Mouse (Mus musculus) E14TG2a.4 (cell line): ENCODE results near the gene Syde1.

ENCODE experiments used
- CTCF ChIP-seq: conservative IDR thresholded peaks from 2 replicates; pipeline ENCODE4 v1.5.1; 2014; ENCODE audit warnings: low read length
- NANOG ChIP-seq: IDR thresholded peaks from 2 replicates; pipeline ENCODE4 v1.6.1; 2014; ENCODE audit warnings: borderline replicate concordance, low read length, mixed read lengths

- TF ChIP-seq CTCF = no peak
- no peak for TF ChIP-seq NANOG
Observed at GRCm38 (mm10) chr10:78594157-78594556, 2.4 kb upstream of the Syde1 start.
